Mouse (Mus musculus) small intestine, adult 2 months (tissue): ENCODE data around the gene Dock8. TPM values are rescaled to one million over a fixed set of nuclear protein-coding genes. Genes with fewer than 3 reads are reported as not detected.

ENCODE experiments used
- H3K27ac ChIP-seq: fragments of 200-500 bp; 2 replicates; pipeline ENCODE4 v1.5.1; 2012; ENCODE audit warnings: low read depth, low read length, control low read depth, inconsistent platforms; ENCODE audit not compliant: insufficient read depth
- H3K27me3 ChIP-seq: fragments of 200-500 bp; 2 replicates; pipeline ENCODE4 v1.6.1; 2012; ENCODE audit warnings: mild to moderate bottlenecking, moderate library complexity, low read length, inconsistent platforms; ENCODE audit not compliant: control insufficient read depth, insufficient read depth
- H3K36me3 ChIP-seq: fragments of 200-500 bp; 2 replicates; pipeline ENCODE4 v1.6.1; 2012; ENCODE audit warnings: mild to moderate bottlenecking, low read length, control low read depth, inconsistent platforms; ENCODE audit not compliant: control insufficient read depth, insufficient read depth
- H3K4me1 ChIP-seq: fragments of 200-500 bp; 2 replicates; pipeline ENCODE4 v1.6.1; 2012; ENCODE audit warnings: low read length, inconsistent platforms, mixed read lengths; ENCODE audit not compliant: control insufficient read depth, insufficient read depth, insufficient read length
- H3K4me3 ChIP-seq: fragments of 200-500 bp; 2 replicates; pipeline ENCODE4 v1.5.1; 2012; ENCODE audit warnings: low read depth, mild to moderate bottlenecking, control low read depth, inconsistent platforms, low read length, moderate library complexity
- CTCF ChIP-seq: fragments of 200-500 bp; IDR thresholded peaks from 2 replicates; pipeline ENCODE4 v1.5.1; 2012; ENCODE audit warnings: low read depth, mild to moderate bottlenecking, control low read depth, inconsistent platforms, low read length, moderate library complexity, mixed read lengths; ENCODE audit not compliant: insufficient replicate concordance, insufficient read length; ENCODE audit errors: extremely low read depth
- POLR2A ChIP-seq: fragments of 200-500 bp; IDR thresholded peaks from 2 replicates; pipeline ENCODE4 v1.6.1; 2012; ENCODE audit warnings: low read depth, mild to moderate bottlenecking, control low read depth, inconsistent platforms, low read length, moderate library complexity
- WGBS: fragments of 180-500 bp; shearing (Covaris S2); methylation state at CpG from one replicate; pipeline ENCODE4 v1.1.7; 2018; 5-methylcytosine and 5-hydroxymethylcytosine counted together
- polyA plus RNA-seq: library from polyadenylated mRNA; depleted of rRNA; stranded (reverse); fragments of >200 nt; gene quantifications from 2 replicates; pipeline ENCODE4 v1.2.3, GENCODE M21; 2012

Dock8 gene
- polyA plus RNA-seq, 1 experiment, result 14.7 TPM

- no peak for TF ChIP-seq CTCF
- TF ChIP-seq POLR2A, result no peak
- Histone ChIP-seq H3K27ac (no peak overlapping the region), H3K4me1 (no peaks in the 10 kb centered on the region), H3K27me3 (no peaks in the 10 kb centered on the region), H3K4me3 (no peak overlapping the region), H3K36me3 (peaks cover 51% of the 10 kb centered on the region)
- whole genome bisulfite sequencing, result 21% methylated on average over 4 of the region's 4 CpGs
These were observed 97.7 kb downstream of the Dock8 start for GRCm38 (mm10) chr19:25096986-25097385.

- H3K4me3 ChIP-seq, result no peak overlapping the region
- H3K36me3 ChIP-seq, result peaks cover 49% of the 10 kb centered on the region
- H3K27me3 ChIP-seq, result no peaks in the 10 kb centered on the region
- H3K27ac ChIP-seq, result no peak overlapping the region
- TF ChIP-seq POLR2A (no peak), CTCF (no peak)
- 44% methylated on average over 7 of the region's 7 CpGs for WGBS
- H3K4me1 ChIP-seq, result no peaks in the 10 kb centered on the region
These were observed 98.2 kb downstream of the Dock8 start for GRCm38 (mm10) chr19:25097506-25097905.

- no peak for TF ChIP-seq POLR2A
- TF ChIP-seq CTCF, result no peak
- H3K27ac ChIP-seq, result no peak overlapping the region
- no peak overlapping the region for H3K4me3 ChIP-seq
- H3K4me1 ChIP-seq, result no peaks in the 10 kb centered on the region
- H3K36me3 ChIP-seq, result peaks cover 46% of the 10 kb centered on the region
- no peaks in the 10 kb centered on the region for H3K27me3 ChIP-seq
- 47% methylated on average over 3 of the region's 3 CpGs for WGBS
These were observed 98.6 kb downstream of the Dock8 start for GRCm38 (mm10) chr19:25097951-25098350.

- no peak for TF ChIP-seq POLR2A
- H3K27me3 ChIP-seq, result no peaks in the 10 kb centered on the region
- H3K27ac ChIP-seq, result no peak overlapping the region
- 90% methylated on average over 4 of the region's 4 CpGs for WGBS
- no peak overlapping the region for H3K4me3 ChIP-seq
- H3K36me3 ChIP-seq, result peaks cover 46% of the 10 kb centered on the region
- no peaks in the 10 kb centered on the region for H3K4me1 ChIP-seq
These were observed 99.6 kb downstream of the Dock8 start for GRCm38 (mm10) chr19:25098941-25099340.

GRCm38 (mm10) chr19:25105682-25106081 lies 106.3 kb downstream of the Dock8 start:
- WGBS, result 60% methylated on average over 9 of the region's 9 CpGs
- TF ChIP-seq POLR2A, result no peak
- TF ChIP-seq CTCF, result no peak

GRCm38 (mm10) chr19:25106315-25106714 lies 107.0 kb downstream of the Dock8 start:
- WGBS, result 93% methylated on average over 8 of the region's 8 CpGs
- peaks cover 7% of the 10 kb centered on the region for H3K36me3 ChIP-seq
- H3K27ac ChIP-seq, result no peak overlapping the region
- H3K4me1 ChIP-seq, result no peaks in the 10 kb centered on the region
- no peak overlapping the region for H3K4me3 ChIP-seq
- no peaks in the 10 kb centered on the region for H3K27me3 ChIP-seq
- TF ChIP-seq CTCF (no peak), POLR2A (no peak)

More at GRCm38 (mm10) chr19:25105682-25106081, 106.3 kb downstream of the Dock8 start:
- Histone ChIP-seq H3K4me1 (no peaks in the 10 kb centered on the region), H3K4me3 (no peak overlapping the region), H3K36me3 (peaks cover 12% of the 10 kb centered on the region), H3K27me3 (no peaks in the 10 kb centered on the region), H3K27ac (no peak overlapping the region)

GRCm38 (mm10) chr19:25107417-25107816 lies 108.1 kb downstream of the Dock8 start:
- H3K27ac ChIP-seq, result no peak overlapping the region
- H3K36me3 ChIP-seq, result peaks cover 3% of the 10 kb centered on the region
- 35% methylated on average over 4 of the region's 4 CpGs for WGBS
- no peak overlapping the region for H3K4me3 ChIP-seq
- no peaks in the 10 kb centered on the region for H3K27me3 ChIP-seq
- TF ChIP-seq POLR2A (no peak), CTCF (no peak)
- no peaks in the 10 kb centered on the region for H3K4me1 ChIP-seq

- H3K27ac ChIP-seq, result no peak overlapping the region
- H3K36me3 ChIP-seq, result peaks cover 2% of the 10 kb centered on the region; the same call in 1 of the 2 replicates
- H3K27me3 ChIP-seq, result no peaks in the 10 kb centered on the region
- TF ChIP-seq POLR2A (no peak), CTCF (no peak)
- H3K4me1 ChIP-seq, result no peaks in the 10 kb centered on the region
- H3K4me3 ChIP-seq, result no peak overlapping the region
- WGBS, result 55% methylated on average over 18 of the region's 18 CpGs
These were observed 112.4 kb downstream of the Dock8 start for GRCm38 (mm10) chr19:25111591-25112233.
